Mouse (Mus musculus) hindbrain, postnatal 0 days (tissue): ENCODE measurements at regions not wholly inside any gene's neighbourhood (a gene's known extent, or its start where the extent isn't known, plus 50 kb on each side); places are given as distances from the start of the nearest gene placed in this dataset.

Source experiments
- ATAC-seq: fragments of 200-750 bp; cut with Nextera tagmentation; 2 replicates; pipeline ENCODE4 v1.8.0; 2017; ENCODE audit warnings: mild to moderate bottlenecking, moderate TSS enrichment, moderate library complexity
- DNase-seq: peaks from one replicate; pipeline ENCODE4 v3.0.0-alpha.2; 2015; ENCODE audit warnings: low spot score
- H3K27ac ChIP-seq: fragments of 300-500 bp; sonication (generic); 2 replicates; pipeline ENCODE4 v1.5.1; 2014; ENCODE audit warnings: mild to moderate bottlenecking
- H3K27me3 ChIP-seq: fragments of 300-500 bp; sonication (generic); 2 replicates; pipeline ENCODE4 v1.6.1; 2014; ENCODE audit warnings: low read length, mixed read lengths; ENCODE audit not compliant: insufficient read depth
- H3K36me3 ChIP-seq: fragments of 300-500 bp; sonication (generic); 2 replicates; pipeline ENCODE4 v1.6.1; 2014; ENCODE audit warnings: low read length, mixed read lengths; ENCODE audit not compliant: insufficient read depth
- H3K4me1 ChIP-seq: fragments of 300-500 bp; sonication (generic); 2 replicates; pipeline ENCODE4 v1.6.1; 2014; ENCODE audit warnings: antibody characterized with exemption, low read length, mixed read lengths; ENCODE audit not compliant: insufficient read depth
- H3K4me2 ChIP-seq: fragments of 300-500 bp; sonication (generic); 2 replicates; pipeline ENCODE4 v1.6.1; 2014; ENCODE audit warnings: low read depth, mild to moderate bottlenecking, low read length, moderate library complexity, mixed read lengths
- H3K4me3 ChIP-seq: fragments of 300-500 bp; sonication (generic); 2 replicates; pipeline ENCODE4 v1.5.1; 2014; ENCODE audit warnings: low read length
- H3K9ac ChIP-seq: fragments of 300-500 bp; sonication (generic); replicated peaks from 2 replicates; pipeline ENCODE4 v1.6.1; 2014; ENCODE audit warnings: mild to moderate bottlenecking, low read length, moderate library complexity, mixed read lengths
- H3K9me3 ChIP-seq: fragments of 300-500 bp; sonication (generic); 2 replicates; pipeline ENCODE4 v1.6.1; 2016; ENCODE audit warnings: low read length, mixed read lengths
- CTCF ChIP-seq: IDR thresholded peaks from 2 replicates; pipeline ENCODE4 v1.5.1; 2016; ENCODE audit warnings: antibody characterized with exemption, control low read depth, low read depth
- WGBS: fragments of 180-500 bp; shearing (Covaris S2); extraction: QIAGEN DNeasy Blood & Tissue Kit; methylation state at CpG from one replicate; pipeline ENCODE4 v1.1.7; 2014; 5-methylcytosine and 5-hydroxymethylcytosine counted together

DNA sequence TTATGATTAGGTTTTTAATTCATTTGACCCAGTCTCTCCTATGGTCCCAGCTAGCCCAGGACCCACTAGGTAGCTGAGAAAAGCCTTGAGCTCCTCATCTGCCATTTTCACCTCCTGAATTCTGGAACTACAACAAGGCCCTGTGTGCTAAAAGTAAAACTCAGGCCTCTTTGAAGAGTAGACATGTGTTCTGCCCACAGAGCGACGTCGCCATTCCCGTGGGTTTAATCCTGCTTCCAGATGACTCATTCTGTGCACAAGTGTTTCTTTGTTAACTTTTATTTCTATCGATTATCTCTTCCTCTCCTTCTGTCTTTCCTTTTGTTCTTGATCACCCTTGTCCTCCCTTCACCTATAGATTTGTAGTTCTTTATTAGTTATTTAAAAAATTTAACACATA is 1046.7 kb upstream of the Apob start:
- no peak for DNase-seq
- no peak for TF ChIP-seq CTCF
- ATAC-seq = no peak
- H3K4me2 ChIP-seq = no peak overlapping the region
- no peaks in the 10 kb centered on the region for H3K4me1 ChIP-seq
- 74% methylated on average over 5 of the region's 5 CpGs for WGBS
- H3K27me3 ChIP-seq = no peaks in the 10 kb centered on the region
- H3K9ac ChIP-seq = no peak overlapping the region
- no peaks in the 10 kb centered on the region for H3K36me3 ChIP-seq
- no peak overlapping the region for H3K27ac ChIP-seq
- H3K4me3 ChIP-seq = no peak overlapping the region
- H3K9me3 ChIP-seq = no peaks in the 10 kb centered on the region

DNA sequence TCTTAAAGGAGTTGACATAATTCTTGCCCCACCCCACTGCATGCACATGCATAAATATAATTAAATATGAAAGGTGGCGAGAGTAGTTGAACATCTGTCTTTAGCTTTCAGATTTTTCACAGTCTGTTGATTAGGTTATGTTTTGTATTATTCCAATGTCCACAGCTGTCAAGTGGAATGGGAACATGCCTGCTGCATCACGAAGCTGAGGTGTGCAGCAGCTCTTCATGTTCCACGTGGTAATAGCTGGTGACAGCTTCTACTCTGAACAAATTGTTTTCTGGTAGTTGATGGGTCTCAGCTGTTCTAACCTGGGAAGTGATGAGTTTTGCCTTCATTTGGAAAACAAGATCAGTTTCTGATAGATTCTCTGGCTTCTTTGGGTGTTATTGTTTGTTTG is 1020.8 kb upstream of the Apob start:
- Histone ChIP-seq H3K4me2 (no peak overlapping the region), H3K4me1 (no peaks in the 10 kb centered on the region), H3K27me3 (no peaks in the 10 kb centered on the region), H3K4me3 (no peak overlapping the region), H3K9ac (no peak overlapping the region), H3K9me3 (no peaks in the 10 kb centered on the region), H3K27ac (no peak overlapping the region), H3K36me3 (no peaks in the 10 kb centered on the region)
- TF ChIP-seq CTCF = no peak
- ATAC-seq (peak; percentile 35; the same call in 1 of the 2 replicates), DNase-seq (no peak)
- 59% methylated on average over 3 of the region's 3 CpGs for WGBS

- no peaks in the 10 kb centered on the region for H3K36me3 ChIP-seq
- H3K4me1 ChIP-seq = no peaks in the 10 kb centered on the region
- no peak overlapping the region for H3K4me3 ChIP-seq
- H3K9me3 ChIP-seq = no peaks in the 10 kb centered on the region
- no peak for DNase-seq
- H3K27ac ChIP-seq = no peak overlapping the region
- 82% methylated on average over 4 of the region's 4 CpGs for WGBS
- no peaks in the 10 kb centered on the region for H3K27me3 ChIP-seq
- no peak for ATAC-seq
- H3K4me2 ChIP-seq = no peak overlapping the region
- no peak for TF ChIP-seq CTCF
- no peak overlapping the region for H3K9ac ChIP-seq
Measured at GRCm38 (mm10) chr12:6984664-6985063, 992.8 kb upstream of the Apob start.

DNA sequence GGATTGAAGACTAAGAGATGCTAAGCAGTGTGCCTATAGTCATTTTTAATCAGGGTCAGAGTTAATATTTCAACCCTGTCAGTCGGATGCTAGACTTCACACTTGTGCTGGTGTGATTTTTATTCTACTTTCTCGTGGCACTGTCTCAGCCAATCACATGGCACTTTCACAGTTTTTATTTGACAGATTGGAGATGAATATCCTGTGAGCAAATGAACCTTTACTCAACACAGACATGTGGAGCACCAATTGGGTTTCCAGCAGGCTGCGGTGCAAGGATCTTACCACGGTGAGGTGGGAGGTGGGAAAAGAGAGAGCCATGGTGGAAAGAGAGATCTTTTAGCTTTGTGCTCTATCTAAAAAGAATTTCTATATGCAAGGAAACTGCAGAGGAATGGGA is 949.0 kb upstream of the Apob start:
- no peak overlapping the region for H3K27ac ChIP-seq
- no peak overlapping the region for H3K4me3 ChIP-seq
- 84% methylated on average over 4 of the region's 4 CpGs for WGBS
- no peaks in the 10 kb centered on the region for H3K9me3 ChIP-seq
- no peak overlapping the region for H3K9ac ChIP-seq
- TF ChIP-seq CTCF = no peak
- no peaks in the 10 kb centered on the region for H3K4me1 ChIP-seq
- no peaks in the 10 kb centered on the region for H3K36me3 ChIP-seq
- H3K27me3 ChIP-seq = no peaks in the 10 kb centered on the region
- H3K4me2 ChIP-seq = no peak overlapping the region
- ATAC-seq (no peak), DNase-seq (no peak)

GRCm38 (mm10) chr12:7029396-7030065 is 947.9 kb upstream of the Apob start:
- no peak overlapping the region for H3K4me2 ChIP-seq
- H3K27me3 ChIP-seq = no peaks in the 10 kb centered on the region
- no peak overlapping the region for H3K4me3 ChIP-seq
- no peaks in the 10 kb centered on the region for H3K9me3 ChIP-seq
- no peaks in the 10 kb centered on the region for H3K36me3 ChIP-seq
- WGBS = 53% methylated on average over 4 of the region's 4 CpGs
- ATAC-seq (no peak), DNase-seq (no peak)
- H3K4me1 ChIP-seq = no peaks in the 10 kb centered on the region
- no peak overlapping the region for H3K9ac ChIP-seq
- TF ChIP-seq CTCF = no peak
- no peak overlapping the region for H3K27ac ChIP-seq

- Histone ChIP-seq H3K9ac (no peak overlapping the region), H3K27ac (no peak overlapping the region), H3K36me3 (no peaks in the 10 kb centered on the region), H3K9me3 (no peaks in the 10 kb centered on the region), H3K4me2 (no peak overlapping the region), H3K4me3 (no peak overlapping the region), H3K4me1 (no peaks in the 10 kb centered on the region), H3K27me3 (no peaks in the 10 kb centered on the region)
- ATAC-seq (no peak), DNase-seq (peak; percentile 9)
- no peak for TF ChIP-seq CTCF
- 76% methylated on average over 3 of the region's 3 CpGs for WGBS
Measured at GRCm38 (mm10) chr12:7050791-7051190, 926.7 kb upstream of the Apob start.

DNA sequence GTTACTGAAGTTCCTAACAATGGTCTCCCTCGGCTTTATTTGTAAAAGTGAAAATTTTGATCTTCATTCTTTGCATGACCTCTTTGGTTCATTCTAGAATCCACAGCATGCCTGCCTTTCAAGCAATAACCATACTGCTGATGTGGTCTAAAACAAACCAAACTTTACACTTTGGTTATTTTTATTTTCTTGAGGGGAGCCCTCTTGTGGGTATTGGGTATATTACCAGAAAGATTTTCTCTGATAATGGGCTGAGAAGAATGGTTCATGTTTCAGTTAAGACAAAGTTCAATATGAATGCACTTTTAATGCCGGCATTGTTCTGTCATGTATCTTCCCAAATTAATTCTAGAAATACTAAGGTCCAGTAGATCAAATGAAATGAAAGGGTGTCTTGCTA is 922.9 kb upstream of the Apob start:
- no peak overlapping the region for H3K4me3 ChIP-seq
- no peak overlapping the region for H3K9ac ChIP-seq
- H3K4me1 ChIP-seq = no peaks in the 10 kb centered on the region
- ATAC-seq = no peak
- TF ChIP-seq CTCF = peak; percentile 52
- DNase-seq = peak; percentile 33
- H3K36me3 ChIP-seq = no peaks in the 10 kb centered on the region
- no peaks in the 10 kb centered on the region for H3K9me3 ChIP-seq
- no peak overlapping the region for H3K4me2 ChIP-seq
- H3K27me3 ChIP-seq = no peaks in the 10 kb centered on the region
- no peak overlapping the region for H3K27ac ChIP-seq
- WGBS = 75% methylated on average over 2 of the region's 2 CpGs
